Mouse (Mus musculus) gastrocnemius, adult 2 months (tissue): ENCODE results near the gene Nucks1. TPM values are rescaled to one million over a fixed set of nuclear protein-coding genes. Genes with fewer than 3 reads are reported as not detected.
"Not testable (repeated sequence)": the region's sequence is repeated elsewhere in the genome, so short reads cannot be mapped to it uniquely, and the experiment has no call there.

Experiments
- DNase-seq: peaks from one replicate; pipeline ENCODE4 v3.0.0; 2022
- H3K27ac ChIP-seq: fragments of 200-600 bp; 2 replicates; pipeline ENCODE4 v1.8.1; 2022; ENCODE audit warnings: mild to moderate bottlenecking
- H3K4me3 ChIP-seq: fragments of 200-600 bp; 2 replicates; pipeline ENCODE4 v1.8.1; 2022; ENCODE audit warnings: mild to moderate bottlenecking, moderate library complexity
- CTCF ChIP-seq: fragments of 200-600 bp; IDR thresholded peaks from 2 replicates; pipeline ENCODE4 v1.8.1; 2022; ENCODE audit warnings: antibody characterized with exemption, mild to moderate bottlenecking, moderate library complexity
- intact Hi-C: fragments of 180-260 bp; cut with DNase I; formaldehyde crosslinking; loops from one replicate; pipeline ENCODE4 v1.15.1; 2025
- total RNA-seq, 2 experiments: library from RNA; stranded (reverse); gene quantifications; 2 replicates each; pipeline ENCODE4 v1.2.3; 2021

Nucks1 gene
- total RNA-seq, 2 experiments from 2014 or later = 61.7 to 71.4 TPM

- Histone ChIP-seq H3K27ac (no peak overlapping the region), H3K4me3 (no peak overlapping the region)
- DNase-seq = no peak
- intact Hi-C loops = no loop called here
- TF ChIP-seq CTCF = no peak
Measured at GRCm38 (mm10) chr1:131890043-131890658, 20.2 kb upstream of the Nucks1 start.

- intact Hi-C loops = no loop called here
- Histone ChIP-seq H3K27ac (no peak overlapping the region), H3K4me3 (no peak overlapping the region)
- TF ChIP-seq CTCF = no peak
- DNase-seq = no peak
Measured at GRCm38 (mm10) chr1:131891436-131891835, 18.9 kb upstream of the Nucks1 start.

GRCm38 (mm10) chr1:131902679-131903078, 7.7 kb upstream of the Nucks1 start:
- intact Hi-C loops = no loop called here
- H3K4me3 ChIP-seq = no peak overlapping the region
- DNase-seq = no peak
- TF ChIP-seq CTCF = no peak
- no peak overlapping the region for H3K27ac ChIP-seq

DNA sequence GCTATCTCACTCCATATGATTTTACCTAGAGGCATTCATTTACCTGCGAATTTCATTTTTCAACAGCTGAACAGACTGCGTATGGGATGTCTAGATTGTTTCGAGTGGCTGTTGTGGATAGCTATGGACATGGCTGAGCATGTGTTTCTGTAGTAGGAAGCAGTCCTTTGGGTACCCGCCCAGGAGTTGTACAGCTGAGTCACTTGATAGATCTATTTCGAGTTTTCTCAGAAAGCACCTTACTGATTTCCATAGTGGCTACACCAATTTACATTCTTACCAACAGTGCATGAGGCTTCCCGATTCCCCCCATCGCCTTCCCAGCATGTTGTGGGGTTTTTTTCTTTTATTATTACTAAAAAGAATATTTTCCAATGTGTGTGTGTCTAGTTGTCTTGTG, 7.1 kb upstream of the Nucks1 start:
- intact Hi-C loops = no loop called here
- no peak for DNase-seq
- Histone ChIP-seq H3K27ac (no peak overlapping the region), H3K4me3 (no peak overlapping the region)
- TF ChIP-seq CTCF = no peak

DNA sequence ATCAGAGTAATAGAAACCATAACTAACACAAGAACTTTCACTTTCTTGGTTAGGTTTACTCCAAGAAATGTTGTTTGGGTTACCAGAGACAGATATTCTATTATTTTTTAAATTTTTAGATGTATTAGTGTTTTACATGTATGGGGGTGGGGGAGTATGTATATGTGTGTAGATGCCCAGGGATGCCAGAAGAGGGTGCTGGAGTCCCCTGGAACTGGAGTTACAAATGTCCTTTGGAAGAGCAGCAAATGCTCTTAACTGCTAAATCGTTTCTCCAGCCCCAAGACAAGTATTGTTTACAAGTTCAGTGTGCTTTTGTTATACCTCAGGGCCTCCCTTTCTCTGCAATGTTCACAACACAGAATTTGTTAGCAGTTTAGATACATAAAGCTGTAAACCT, 4.8 kb upstream of the Nucks1 start:
- Histone ChIP-seq H3K27ac (no peak overlapping the region), H3K4me3 (no peak overlapping the region)
- TF ChIP-seq CTCF = peak; percentile 55
- intact Hi-C loops = no loop called here
- peak; percentile 25 for DNase-seq

DNA sequence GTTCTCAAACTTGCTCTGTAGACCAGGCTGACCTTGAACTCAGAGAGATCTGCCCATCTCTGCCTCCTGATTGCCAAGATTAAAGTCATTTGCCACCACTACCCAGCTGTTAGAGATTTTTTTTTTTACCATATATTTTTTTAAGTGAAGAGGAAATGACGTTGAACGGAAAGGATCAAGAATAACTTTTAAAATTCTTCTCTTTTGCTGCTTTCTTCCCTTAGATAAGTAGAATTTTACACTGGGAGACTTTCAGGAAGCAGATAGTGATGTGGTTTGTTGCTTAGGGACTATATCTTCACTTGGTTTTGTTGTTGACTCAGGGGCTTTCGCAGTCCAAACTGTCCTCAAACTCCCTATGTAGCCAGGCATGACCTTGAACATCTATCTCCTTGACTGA, 1.9 kb upstream of the Nucks1 start:
- TF ChIP-seq CTCF = no peak
- DNase-seq = no peak
- Histone ChIP-seq H3K27ac (no peak overlapping the region), H3K4me3 (no peak overlapping the region)
- intact Hi-C loops = no loop called here

GRCm38 (mm10) chr1:131909236-131909635, 1.1 kb upstream of the Nucks1 start:
- H3K4me3 ChIP-seq, H3K27ac ChIP-seq, intact Hi-C loops, DNase-seq: not testable (repeated sequence)

- H3K27ac ChIP-seq = peak overlapping the region; percentile 98
- intact Hi-C loops = loop anchor here (2.0 kb wide), 1 partner anchor 44 kb away; the partner anchor contains the start of gene Rab29
- no peak for TF ChIP-seq CTCF
- peak overlapping the region; percentile 99 for H3K4me3 ChIP-seq
- peak; percentile 89 for DNase-seq
Measured at GRCm38 (mm10) chr1:131910674-131911558, 582 bp downstream of the Nucks1 start.

DNA sequence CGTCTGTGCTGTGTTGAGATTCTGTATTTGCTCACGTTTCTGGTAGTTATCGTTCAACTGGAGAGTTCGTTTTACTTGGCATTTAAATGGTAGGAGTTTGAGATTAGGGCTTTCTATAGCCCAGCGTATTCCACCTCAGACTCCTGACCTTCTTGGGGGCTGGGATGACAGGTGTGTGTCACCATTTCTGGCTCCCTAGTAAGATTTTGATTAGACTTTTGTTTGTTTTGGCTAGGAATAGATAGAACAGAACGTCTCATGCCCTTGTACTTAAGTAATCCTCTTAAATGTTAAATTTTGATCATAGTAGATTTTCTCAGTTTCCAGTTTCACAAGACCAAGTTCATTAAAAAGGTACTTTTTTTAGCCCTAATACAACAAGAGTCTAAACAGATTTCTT, 7.3 kb downstream of the Nucks1 start:
- TF ChIP-seq CTCF = no peak
- no peak overlapping the region for H3K27ac ChIP-seq
- H3K4me3 ChIP-seq = no peak overlapping the region
- intact Hi-C loops = no loop called here
- DNase-seq = no peak

- intact Hi-C loops = no loop called here
- Histone ChIP-seq H3K27ac (no peak overlapping the region), H3K4me3 (no peak overlapping the region)
- no peak for TF ChIP-seq CTCF
- DNase-seq = no peak
Measured at GRCm38 (mm10) chr1:131919052-131919451, 8.7 kb downstream of the Nucks1 start.

GRCm38 (mm10) chr1:131922100-131922499, 11.8 kb downstream of the Nucks1 start:
- no peak for TF ChIP-seq CTCF
- no peak overlapping the region for H3K4me3 ChIP-seq
- no peak overlapping the region for H3K27ac ChIP-seq
- intact Hi-C loops = no loop called here
- no peak for DNase-seq

DNA sequence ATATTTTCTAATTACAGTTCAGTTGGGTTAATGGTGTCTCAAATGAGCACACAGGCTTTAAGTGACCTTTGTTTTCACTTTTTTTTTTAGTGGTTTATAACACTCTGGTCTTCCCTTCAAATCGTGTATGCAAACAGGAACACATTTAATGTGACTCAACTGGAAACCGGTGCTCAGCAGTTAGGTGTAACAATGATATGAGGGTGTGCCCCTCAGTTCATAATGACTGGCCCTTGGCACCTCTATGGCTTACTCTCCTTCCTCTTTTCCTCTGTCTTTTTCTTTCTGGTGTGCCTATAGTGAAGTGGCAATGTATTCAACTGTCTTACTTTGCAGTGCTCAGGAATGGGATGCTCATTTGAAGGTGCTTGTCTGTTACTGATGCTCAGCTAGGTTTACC, 23.1 kb downstream of the Nucks1 start:
- H3K27ac ChIP-seq = no peak overlapping the region
- no peak for TF ChIP-seq CTCF
- intact Hi-C loops = no loop called here
- H3K4me3 ChIP-seq = no peak overlapping the region
- no peak for DNase-seq

- peak; percentile 69 for TF ChIP-seq CTCF
- peak; percentile 65 for DNase-seq
- no peak overlapping the region for H3K4me3 ChIP-seq
- intact Hi-C loops = loop anchor here (5.0 kb wide), 1 partner anchor 45 kb away; no protein-coding TSS in a partner anchor
- no peak overlapping the region for H3K27ac ChIP-seq
Measured at GRCm38 (mm10) chr1:131937659-131938305, 27.4 kb downstream of the Nucks1 start.
